Mouse (Mus musculus) megakaryocyte, adult 5-6 weeks (primary cell): ENCODE measurements around the gene Iba57. TPM values are rescaled to one million over a fixed set of nuclear protein-coding genes. Genes with fewer than 3 reads are reported as not detected.
"Not testable (repeated sequence)": the region's sequence is repeated elsewhere in the genome, so short reads cannot be mapped to it uniquely, and the experiment has no call there.

ENCODE experiments used
- ATAC-seq: 2 replicates; pipeline ENCODE4 v1.8.0; 2016; ENCODE audit warnings: mild to moderate bottlenecking, inconsistent platforms; ENCODE audit not compliant: poor library complexity, severe bottlenecking
- total RNA-seq, 2 experiments: library from RNA; stranded (forward) in 1 of 2; stranded (reverse) in 1 of 2; fragments of 153-499, 151-499 nt in 1 of 2; fragments of 221-1000, 200-1000 nt in 1 of 2; gene quantifications; 2 replicates each; pipeline versions ENCODE4 v1.2.3 to v1.2.4; 2015 to 2017

Gene Iba57
- 0.71 and 1.2 TPM in 2 replicates for total RNA-seq (2015)
- 1.1 and 2.4 TPM in 2 replicates for total RNA-seq (2017)

- peak; percentile 96 for ATAC-seq
These were observed at the start of gene Iba57 for GRCm38 (mm10) chr11:59163255-59164236. Gene Iba57 (minus strand): TSS chr11:59163739.

GRCm38 (mm10) chr11:59212892-59213494, 49.5 kb upstream of the Iba57 start:
- no peak for ATAC-seq

GRCm38 (mm10) chr11:59212320-59212719, 48.8 kb upstream of the Iba57 start:
- ATAC-seq: peak; percentile 61

- ATAC-seq: not testable (repeated sequence)
These were observed 48.0 kb upstream of the Iba57 start for GRCm38 (mm10) chr11:59211561-59211960.

DNA sequence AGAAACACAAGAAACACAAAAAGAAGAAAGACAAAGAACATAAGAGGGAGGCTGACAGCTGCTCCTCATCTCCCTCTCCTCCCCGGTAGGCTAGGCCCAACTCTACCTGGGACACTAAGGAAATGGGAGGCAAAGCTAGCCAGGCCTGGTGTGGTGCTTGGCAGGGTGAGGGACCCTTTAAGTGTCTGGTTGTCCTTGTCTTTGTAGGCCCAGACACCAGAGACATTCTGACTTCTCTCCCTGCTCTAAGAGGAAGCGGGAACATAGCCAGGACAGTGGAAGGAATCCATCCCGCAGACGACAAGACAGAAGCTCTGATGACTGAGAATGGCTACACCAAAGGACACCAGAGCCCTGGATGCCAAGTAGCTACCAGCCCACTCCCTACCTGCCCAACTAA, 46.5 kb upstream of the Iba57 start:
- ATAC-seq: no peak

- no peak for ATAC-seq
These were observed 46.0 kb upstream of the Iba57 start for GRCm38 (mm10) chr11:59209580-59209979.

DNA sequence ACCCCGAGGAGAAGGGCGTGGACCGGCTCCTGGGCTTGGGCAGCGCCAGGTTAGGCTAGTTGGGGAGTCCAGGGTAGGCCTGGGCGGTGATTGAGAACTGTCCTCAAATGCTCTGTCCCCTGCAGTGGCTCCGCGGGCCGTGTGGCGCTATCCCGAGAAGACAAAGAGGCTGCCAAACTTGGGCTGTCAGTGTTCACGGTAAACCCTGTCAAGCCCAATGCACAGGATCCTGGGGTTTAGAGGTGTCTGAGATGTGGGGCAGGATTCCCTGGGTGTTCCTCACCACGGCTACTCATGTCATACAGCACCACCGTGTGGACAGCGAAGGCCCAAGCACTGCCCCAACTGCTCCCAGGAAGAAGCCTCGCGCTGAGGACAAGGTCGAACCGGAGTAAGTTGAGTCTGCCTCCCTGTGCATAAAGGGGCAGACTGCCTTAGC, 45.5 kb upstream of the Iba57 start:
- peak; percentile 66 for ATAC-seq

- ATAC-seq: peak; percentile 77
These were observed 44.8 kb upstream of the Iba57 start, which contains the start of gene 2310033P09Rik for GRCm38 (mm10) chr11:59208153-59208831. Gene 2310033P09Rik (plus strand): TSS chr11:59208321.

GRCm38 (mm10) chr11:59202081-59202995, 38.8 kb upstream of the Iba57 start, which contains the start of gene Mrpl55:
Gene Mrpl55 (plus strand): TSS chr11:59202486.
- ATAC-seq: peak; percentile 91

DNA sequence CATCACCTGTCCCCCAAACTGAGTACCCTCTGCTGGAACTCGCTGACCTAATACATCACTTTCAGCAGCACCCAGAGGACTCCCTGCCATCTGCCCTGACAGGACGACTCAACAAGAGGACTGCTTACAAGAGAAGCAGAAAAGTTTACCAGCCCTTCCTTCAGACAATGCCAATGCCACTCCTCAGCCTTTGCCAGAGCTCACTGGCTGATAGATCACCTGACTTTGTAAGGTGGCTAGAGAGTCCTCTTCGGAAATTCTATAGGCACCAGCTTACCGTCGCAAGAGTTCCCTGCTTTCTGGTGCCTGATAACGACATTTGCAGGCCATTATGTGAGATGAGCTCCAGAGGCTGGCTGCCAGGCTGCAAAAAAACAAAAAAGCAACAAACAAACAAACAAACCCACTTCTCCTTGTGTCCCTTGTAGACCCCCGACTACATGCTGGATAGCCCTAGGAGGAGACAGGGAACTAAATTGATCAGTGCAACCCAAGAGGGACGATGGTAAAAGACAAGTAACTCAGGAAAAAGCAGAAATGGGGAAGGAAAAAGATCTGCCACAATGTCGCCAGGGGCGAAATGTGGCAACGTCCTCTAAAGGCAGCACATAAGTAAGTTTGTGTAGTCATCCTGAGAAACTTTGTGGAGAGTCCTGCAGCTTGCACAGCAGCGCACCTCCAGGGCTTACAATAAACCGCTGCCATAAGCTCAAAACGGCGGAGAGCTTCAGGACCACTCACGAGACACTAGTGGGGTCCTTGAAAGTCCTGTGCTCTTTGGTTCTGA, 37.9 kb upstream of the Iba57 start:
- ATAC-seq: peak; percentile 72

DNA sequence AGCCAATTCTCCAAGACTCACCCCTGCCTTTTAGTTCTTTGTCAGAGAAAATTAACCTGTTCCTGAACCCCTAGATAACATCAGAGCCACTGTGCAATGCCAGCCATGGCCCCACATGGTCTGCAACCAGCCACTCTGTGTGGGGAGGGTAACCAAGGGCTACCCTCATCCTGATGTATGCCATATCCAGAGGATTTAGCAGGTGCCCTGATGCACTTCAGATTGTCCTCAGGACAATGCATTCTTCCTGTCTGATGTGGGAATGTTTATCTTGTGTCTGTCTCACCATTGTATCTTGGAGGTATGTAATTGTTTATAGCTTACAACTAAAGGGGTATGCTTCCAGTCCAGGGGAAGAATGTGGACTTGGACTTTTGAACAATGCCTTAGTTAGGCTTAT, 32.7 kb upstream of the Iba57 start:
- no peak for ATAC-seq

DNA sequence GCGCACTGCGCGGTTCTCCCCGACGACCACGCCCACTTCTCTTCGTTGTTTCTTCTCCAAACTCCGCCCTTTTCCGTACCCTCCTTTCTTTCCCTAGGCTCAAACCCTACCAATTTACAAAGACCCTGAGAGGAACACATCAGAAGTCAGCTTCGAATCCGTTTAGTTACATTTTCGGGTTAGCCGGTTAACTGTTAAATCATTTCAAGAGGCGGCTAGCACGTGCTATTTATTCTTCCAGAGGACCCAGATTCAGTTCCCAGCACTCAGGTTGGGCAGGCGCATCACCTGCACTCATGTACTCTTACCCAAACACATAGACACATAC, 28.5 kb upstream of the Iba57 start, which contains the start of gene Guk1:
Guk1 (minus strand) TSS at position 154 of the 328 bp plus-strand sequence.
- 0 out of 2 replicates have a peak, but pooled peaks have one; percentile 3 for ATAC-seq

DNA sequence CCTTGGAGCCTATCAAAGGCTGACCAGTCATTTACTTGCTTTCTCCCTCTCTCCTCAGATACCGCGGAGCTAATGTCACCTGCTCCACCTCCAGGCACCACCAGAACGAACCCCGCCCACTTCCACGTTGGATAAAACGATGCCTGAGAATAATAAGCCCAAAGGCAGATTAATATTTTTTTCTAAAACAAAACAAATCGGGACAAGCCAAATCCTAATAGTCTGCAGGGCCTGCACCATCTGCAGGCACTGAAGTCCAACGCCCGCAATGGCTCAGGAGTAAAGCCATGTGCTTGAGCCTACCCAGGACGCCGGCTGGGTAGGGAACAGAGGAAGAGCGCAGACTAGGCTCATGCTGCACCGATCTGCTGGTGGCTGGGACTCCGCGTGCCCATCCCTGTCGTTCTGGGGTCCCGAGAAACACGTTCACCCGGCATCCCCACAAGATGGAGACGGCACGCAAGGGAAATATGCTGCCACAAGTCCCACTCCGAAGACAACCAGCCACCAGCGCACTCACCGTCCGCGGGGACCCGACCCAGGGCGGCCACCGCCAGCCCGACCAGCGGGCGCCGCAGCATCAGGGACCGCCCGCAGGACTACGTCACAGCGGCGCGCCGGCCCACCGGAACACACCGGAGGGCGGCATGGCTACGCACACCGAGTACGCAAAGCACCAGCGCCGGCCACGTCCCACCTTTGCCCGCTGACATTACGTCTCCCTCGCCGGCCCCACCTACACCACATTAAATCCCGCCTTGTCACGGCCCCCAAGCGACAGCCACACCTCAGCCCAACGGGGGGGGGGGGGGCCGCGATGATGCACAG, 27.9 kb upstream of the Iba57 start:
- ATAC-seq: peak; percentile 95

DNA sequence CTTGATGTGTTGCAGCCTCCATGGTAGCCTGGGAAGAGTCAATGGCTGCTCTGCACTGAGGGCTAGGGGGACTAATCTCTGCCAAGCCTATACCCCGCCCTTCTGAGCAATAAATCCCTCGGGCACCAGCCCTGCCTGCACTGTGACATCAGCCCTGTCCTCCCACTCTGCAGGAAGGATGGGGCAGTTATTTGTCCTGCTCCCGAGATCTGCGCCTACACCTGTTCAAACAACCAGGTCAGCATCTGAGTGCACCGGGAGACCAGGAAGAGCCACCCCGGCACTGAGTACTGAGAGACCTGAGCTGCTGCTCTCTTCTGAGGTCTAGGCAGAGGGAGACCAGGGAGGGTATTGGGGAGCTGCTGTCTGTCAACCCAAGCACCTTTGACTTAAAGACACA, 24.2 kb upstream of the Iba57 start:
- ATAC-seq: no peak

DNA sequence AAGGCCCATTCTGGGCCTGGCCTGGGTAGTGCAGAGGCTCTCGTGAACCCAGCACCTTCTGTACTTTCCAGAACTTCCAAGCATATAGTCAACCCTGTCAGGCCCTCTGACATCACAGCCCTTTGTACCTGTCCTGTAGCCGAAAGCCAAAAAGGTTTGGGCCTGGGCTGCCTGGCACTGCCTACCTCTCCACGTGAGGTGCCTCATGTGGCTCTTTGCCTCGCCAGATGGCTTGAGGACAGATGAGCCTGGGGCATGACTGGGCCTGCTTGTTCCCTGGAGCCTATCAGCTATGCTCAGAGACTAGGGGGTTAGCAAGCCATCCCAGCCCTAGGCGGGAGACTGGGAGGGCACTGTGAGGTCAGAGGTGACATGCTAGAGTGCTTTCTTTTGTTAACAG, 22.0 kb upstream of the Iba57 start:
- no peak for ATAC-seq

DNA sequence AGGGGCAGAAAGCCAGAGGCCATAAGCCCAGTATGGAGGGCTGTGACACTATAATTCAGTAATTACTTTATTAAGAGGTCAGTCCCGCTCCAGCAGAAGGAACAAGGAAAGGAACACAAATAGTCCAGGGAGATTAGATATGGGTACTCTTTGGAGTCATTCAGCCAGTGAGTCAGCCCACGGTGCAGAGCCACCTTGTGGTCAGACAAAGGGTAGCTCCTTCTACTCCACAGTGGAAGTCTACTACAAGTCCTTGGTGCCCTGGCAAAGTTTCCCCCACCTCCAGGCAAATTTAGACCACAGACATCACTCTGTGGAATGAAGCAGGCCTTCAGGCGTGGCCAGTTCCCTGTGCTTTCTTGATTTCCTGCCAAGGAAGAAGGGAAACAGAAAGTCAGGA, 20.3 kb upstream of the Iba57 start:
- peak; percentile 90 for ATAC-seq

DNA sequence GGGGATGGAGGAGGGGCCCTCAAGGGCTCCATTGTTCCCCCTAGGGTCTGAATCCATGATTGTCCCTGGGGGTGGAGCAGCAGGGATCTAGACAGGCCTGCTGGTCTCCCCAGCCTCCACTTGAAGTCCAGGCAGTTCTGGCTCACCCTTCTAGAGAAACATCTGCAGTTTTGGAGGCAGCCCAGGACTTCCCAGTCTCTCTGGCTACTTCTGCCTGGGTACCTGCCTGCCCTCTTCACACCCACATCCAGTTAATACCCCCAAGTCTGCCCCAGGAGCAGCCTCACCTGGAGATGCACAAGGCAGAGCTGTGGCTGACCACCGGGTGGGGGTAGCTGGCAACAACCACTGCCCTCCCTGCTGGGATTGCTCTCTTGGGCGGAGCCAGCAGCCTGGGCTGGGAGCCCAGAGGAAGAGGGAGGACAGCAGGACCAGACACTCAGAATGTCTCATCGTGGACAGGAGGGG, 19.4 kb upstream of the Iba57 start, which contains the start of gene Gjc2:
Gjc2 (minus strand) TSS at position 350 of the 468 bp plus-strand sequence.
- ATAC-seq: no peak

GRCm38 (mm10) chr11:59176921-59177320, 13.4 kb upstream of the Iba57 start:
- ATAC-seq: no peak
